Mouse (Mus musculus) spleen, embryonic (tissue): ENCODE results near the gene Dkkl1.

Experiments used
- CTCF ChIA-PET: fragments of 350-600 bp; sonication (Branson Sonifier 250); formaldehyde crosslinking; loops from one replicate; lab custom pipeline; 2022; lab: Charles Lee

The Dkkl1 gene

GRCm38 (mm10) chr7:45231192-45231591 is 19.2 kb upstream of the Dkkl1 start:
- CTCF ChIA-PET = interaction anchor here (0.6 to 0.7 kb wide), 3 partner anchors 9 to 179 kb away, joined by 3 to 4 read pairs (median 3); partner anchors contain the start of gene Prr12

DNA sequence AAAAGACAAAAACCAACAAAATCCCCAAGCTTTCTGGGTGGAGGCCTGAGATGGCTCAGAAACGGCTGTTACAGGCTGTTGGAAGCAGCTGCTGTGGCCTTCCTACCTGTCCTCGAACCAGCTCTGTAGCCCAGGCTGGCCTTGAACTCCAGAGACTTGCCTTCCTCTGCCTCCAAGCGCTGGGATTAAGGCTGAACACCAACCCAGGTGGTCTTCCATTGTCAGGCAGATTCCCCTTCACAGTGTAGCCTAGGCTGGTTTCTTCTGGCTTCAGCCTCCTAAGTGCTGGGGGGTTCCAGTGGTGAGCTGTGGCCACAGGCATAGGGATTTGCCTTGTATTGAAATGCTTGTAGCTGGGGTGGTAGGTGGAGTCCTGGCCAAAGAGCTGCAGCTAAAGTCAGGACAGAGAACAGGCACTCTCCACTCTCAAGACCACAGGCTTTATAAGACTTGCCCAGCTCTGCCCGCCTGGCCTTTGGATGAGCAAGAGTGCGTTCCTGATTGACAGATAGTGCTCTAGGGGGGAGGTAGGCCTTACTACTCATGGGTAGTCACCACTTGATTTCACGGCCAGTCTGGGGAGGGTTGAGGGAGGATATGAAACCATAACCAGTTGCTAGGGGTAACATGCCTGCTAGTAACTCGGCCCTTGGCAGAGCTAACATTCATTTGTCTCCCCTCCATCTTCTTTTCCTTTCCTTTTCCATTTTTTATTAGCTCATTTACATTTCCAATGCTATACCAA is 17.7 kb upstream of the Dkkl1 start:
- CTCF ChIA-PET = interaction anchor here (0.6 kb wide), 1 partner anchor 213 kb away, joined by 3 read pairs; the partner anchor contains the start of gene Scaf1

GRCm38 (mm10) chr7:45229046-45229445 is 17.1 kb upstream of the Dkkl1 start:
- CTCF ChIA-PET = interaction anchor here (0.6 kb wide), 1 partner anchor 213 kb away, joined by 3 read pairs; the partner anchor contains the start of gene Scaf1

GRCm38 (mm10) chr7:45228548-45228947 is 16.6 kb upstream of the Dkkl1 start:
- CTCF ChIA-PET = interaction anchor here (0.6 kb wide), 1 partner anchor 11 kb away, joined by 3 read pairs; no protein-coding TSS in a partner anchor

GRCm38 (mm10) chr7:45226421-45226820 is 14.5 kb upstream of the Dkkl1 start:
- CTCF ChIA-PET = interaction anchor here (0.5 to 1.0 kb wide), 2 partner anchors 63 to 96 kb away, joined by 3 read pairs; no protein-coding TSS in a partner anchor

DNA sequence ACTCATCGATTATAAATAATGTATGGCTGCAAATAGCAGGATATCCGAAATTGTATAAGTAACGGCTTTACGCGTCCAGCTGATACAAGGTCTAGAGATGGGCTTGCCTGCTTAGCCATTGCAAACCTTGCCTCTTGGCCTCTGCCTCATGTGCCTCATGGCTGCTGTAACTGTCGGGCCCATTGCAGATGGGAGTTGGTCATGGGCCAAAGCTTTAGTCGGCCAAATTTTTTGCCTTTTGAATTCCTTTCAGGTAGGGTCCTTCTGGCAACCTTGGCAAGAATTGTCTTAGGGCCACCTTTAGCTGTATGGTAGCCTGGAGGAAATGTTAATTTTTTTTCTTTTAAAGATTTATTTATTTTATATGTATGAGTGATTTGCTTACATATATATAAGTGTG is 12.9 kb upstream of the Dkkl1 start:
- CTCF ChIA-PET = no interaction called here

GRCm38 (mm10) chr7:45221680-45222079 is 9.7 kb upstream of the Dkkl1 start:
- CTCF ChIA-PET = no interaction called here

- CTCF ChIA-PET = no interaction called here
Measured at GRCm38 (mm10) chr7:45216442-45217183, 4.7 kb upstream of the Dkkl1 start.

GRCm38 (mm10) chr7:45215673-45216441 is 3.9 kb upstream of the Dkkl1 start, which contains the start of gene Tead2:
TSS of gene Tead2 (plus strand) at chr7:45215753.
- CTCF ChIA-PET = no interaction called here

DNA sequence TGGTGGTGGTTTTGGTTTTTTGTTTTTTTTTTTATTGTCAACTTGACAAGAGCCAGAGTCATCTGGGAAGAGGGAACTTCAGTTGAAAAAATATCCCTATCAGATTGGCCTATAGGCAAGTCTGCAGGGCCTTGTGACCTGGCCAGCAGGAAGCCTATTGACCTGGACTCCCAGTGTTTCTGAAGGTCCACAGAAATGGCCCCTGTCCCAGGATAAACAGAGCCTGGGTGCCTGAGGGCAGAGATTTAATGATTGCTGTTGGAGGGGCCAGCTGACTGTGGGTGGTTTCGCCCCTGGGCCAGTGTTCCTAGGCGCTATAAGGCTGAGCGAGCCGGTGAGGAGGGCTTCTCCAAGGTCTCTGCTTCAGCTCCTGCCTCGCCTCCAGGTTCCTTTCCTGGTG is 1.8 kb upstream of the Dkkl1 start:
- CTCF ChIA-PET = interaction anchor here (0.5 to 0.6 kb wide), 2 partner anchors 33 to 585 kb away, joined by 3 to 5 read pairs; no protein-coding TSS in a partner anchor

GRCm38 (mm10) chr7:45212356-45212755 is 409 bp upstream of the Dkkl1 start:
- CTCF ChIA-PET = no interaction called here

- CTCF ChIA-PET = no interaction called here
Measured at GRCm38 (mm10) chr7:45211070-45211469, 877 bp downstream of the Dkkl1 start.

DNA sequence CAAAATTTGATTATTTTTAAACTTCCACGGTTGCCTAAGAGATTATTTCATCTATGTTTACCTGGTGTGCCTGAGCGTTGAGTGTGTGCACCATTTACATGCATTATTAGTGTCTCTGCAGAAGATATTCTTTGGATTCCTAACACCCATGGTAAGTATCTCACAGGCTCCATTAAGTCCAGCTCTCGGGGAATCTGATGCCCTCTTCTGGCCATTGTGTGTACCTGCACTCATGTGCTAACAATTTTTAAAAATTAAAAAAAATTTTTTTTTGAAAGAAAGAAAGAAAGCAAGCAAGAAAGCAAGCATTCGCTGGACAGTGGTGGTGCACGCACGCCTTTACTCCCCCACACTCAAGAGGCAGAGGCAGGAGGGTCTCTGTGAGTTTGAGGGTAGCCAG is 3.7 kb downstream of the Dkkl1 start:
- CTCF ChIA-PET = interaction anchor here (1.3 kb wide), 1 partner anchor 30 kb away, joined by 7 read pairs; the partner anchor contains the start of gene Cd37

DNA sequence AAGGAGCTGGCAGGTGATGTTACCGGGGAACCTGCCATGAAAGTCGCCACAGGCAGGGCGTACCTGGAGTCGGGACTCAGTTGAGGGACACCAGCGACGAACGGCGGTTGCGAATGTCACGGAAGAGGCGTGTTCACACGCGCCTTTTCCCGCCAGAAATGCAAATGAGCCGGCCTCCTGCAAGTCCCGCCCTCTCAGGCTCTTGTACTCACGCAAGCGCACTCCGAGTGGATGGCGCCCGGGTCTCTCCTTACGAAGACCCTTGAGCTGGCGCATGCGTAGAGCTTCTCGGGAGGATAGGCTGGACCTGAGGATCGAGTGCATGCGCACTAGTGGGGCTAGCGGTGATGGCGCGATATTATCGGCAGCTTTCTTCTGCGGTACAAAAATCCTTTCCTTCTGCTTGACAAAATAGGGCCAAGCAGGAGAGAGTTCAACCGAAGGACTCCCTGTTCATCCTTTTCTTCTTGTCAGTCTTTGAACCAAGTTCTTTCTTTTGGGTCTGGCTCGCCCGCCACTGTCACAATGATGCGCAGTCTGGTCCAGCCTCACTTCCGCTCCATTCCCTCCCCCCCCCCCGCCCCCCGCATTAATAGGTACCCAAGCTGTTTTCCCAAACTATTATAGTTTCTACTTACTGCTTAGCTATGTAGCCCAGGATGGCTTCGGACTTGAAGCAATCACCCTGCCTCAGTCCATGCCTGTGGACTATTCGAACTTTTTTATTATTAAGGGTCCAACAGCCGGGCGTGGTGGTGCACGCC is 7.4 kb downstream of the Dkkl1 start, which contains the start of gene Ccdc155:
TSS of gene Ccdc155 (minus strand) at position 513 of the 764 bp plus-strand sequence.
- CTCF ChIA-PET = interaction anchor here (0.7 kb wide), 1 partner anchor 78 kb away, joined by 4 read pairs; no protein-coding TSS in a partner anchor

DNA sequence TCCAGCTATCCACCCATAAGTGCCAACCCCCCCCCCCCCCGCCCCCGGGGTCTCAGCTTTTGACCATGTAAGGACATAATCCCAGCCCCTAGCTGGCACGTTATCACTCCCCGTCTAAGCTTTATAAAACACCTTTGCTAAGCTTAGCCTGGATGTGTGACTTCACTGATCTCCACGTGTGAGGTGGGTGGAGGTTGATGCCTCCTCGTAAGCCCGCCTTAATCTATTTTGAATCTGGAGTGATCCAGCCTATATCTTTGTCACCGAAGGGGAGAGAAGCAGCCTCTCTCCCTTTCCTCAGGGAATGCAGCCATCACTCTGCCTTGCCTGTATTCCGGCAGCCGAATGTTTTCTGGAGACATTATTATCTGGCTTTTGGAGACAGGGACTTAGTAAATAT is 9.3 kb downstream of the Dkkl1 start:
- CTCF ChIA-PET = no interaction called here

DNA sequence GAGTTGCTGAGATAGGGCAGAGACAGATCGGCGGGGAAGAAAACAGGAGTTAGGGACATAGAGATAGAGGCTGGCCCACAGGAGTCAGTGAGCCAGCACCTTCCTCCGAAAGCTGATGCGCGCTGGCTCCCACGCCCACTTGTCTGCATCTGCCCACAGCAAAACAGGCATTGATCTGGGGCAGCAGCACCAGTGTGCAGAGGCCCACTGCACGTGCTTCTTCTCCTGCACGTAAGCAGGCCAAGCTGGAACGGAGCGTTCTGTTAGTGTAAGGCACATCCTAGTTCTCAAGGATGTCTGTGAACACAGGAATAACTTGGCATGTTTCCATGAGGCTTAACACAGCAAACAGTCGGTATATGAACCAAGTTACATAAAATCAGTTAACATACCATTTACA is 13.0 kb downstream of the Dkkl1 start:
- CTCF ChIA-PET = interaction anchor here (1.1 to 1.3 kb wide), 2 partner anchors 35 to 37 kb away, joined by 4 read pairs; partner anchors contain the start of gene Slc17a7

DNA sequence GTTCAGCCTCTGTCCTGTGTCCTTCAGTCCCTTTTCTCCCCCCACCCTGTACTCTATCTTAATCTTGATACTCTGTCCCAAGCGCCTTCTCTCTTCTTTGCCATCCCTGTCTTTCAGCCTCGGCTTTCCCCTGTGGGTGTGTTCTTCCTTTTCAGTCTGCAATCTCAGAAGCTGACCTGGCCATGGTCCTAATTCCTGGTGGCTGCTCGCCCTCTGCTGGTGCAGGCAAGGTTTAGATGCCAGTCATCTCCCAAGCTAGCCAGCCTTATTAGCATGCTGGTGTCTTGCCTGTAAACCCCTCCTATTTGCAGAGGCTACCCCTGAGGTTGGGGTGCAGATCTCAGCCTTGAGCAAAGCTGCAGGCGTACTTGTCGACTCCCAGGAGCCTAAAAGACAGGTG is 13.5 kb downstream of the Dkkl1 start:
- CTCF ChIA-PET = interaction anchor here (1.1 to 1.3 kb wide), 2 partner anchors 34 to 36 kb away, joined by 4 read pairs; partner anchors contain the start of gene Slc17a7

DNA sequence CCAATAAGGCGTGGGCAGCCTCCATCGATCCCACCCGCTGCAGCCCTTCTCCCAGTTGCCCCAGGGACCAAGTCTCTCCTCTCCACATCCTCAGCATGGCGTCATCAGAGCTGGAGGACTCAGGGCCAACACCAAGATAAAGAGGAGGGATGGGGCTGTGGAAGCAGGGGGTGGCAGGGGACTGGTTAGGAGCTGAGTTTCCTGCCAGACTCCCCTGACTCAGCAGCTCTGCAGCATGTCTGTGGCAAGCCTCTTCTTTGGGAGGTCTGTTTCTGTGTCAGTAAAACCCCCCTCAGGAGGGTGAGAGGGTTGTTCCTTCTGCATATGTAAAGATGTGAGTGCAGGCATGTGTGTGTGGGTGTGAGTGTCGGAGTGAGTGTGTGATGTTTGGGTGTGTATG is 15.0 kb downstream of the Dkkl1 start:
- CTCF ChIA-PET = no interaction called here

GRCm38 (mm10) chr7:45196176-45196535 is 15.8 kb downstream of the Dkkl1 start:
- CTCF ChIA-PET = no interaction called here
